Mouse (Mus musculus): Measurements from ENCODE around the gene Omt2b. TPM values are rescaled to one million over a fixed set of nuclear protein-coding genes. Genes with fewer than 3 reads are reported as not detected.
"Not testable (repeated sequence)": the region's sequence is repeated elsewhere in the genome, so short reads cannot be mapped to it uniquely, and the experiment has no call there.

Gene Omt2b
- not detected in 2 replicates for polyA plus RNA-seq (2015; fragmentation: Nextera tagmentation; extraction: Ambion mirVana)

DNA sequence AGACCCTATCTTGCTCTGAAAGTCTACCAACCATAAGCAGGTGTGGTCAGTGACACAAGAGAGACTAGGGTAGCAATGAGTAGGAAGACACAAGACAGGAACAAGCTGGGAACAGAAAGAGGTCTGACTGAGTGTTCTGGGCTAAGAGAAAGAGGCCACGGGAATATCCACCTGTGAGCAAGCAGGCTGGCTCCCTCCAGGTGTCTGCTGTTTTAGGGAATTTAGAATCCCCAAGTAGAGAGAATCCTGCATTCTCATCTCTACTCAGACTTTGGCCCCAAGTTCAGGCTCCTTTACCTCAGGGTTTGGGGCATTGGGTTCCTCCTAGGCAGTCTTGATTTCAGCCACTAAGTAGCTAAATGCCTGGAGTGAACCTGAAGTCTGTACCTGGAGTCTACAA is at the start of gene Omt2b:
TSS of gene Omt2b (plus strand) at position 301 of the 400 bp plus-strand sequence.
- not testable (repeated sequence) for H3K4me3 ChIP-seq (replicated peaks); H3K27ac ChIP-seq; H3K4me2 ChIP-seq (replicated peaks); H3K4me1 ChIP-seq (replicated peaks); ATAC-seq; H3K27me3 ChIP-seq (replicated peaks); H3K9me3 ChIP-seq; H3K9ac ChIP-seq; H3K36me3 ChIP-seq
- WGBS: 74% methylated on average over 1 of the region's 1 CpGs

DNA sequence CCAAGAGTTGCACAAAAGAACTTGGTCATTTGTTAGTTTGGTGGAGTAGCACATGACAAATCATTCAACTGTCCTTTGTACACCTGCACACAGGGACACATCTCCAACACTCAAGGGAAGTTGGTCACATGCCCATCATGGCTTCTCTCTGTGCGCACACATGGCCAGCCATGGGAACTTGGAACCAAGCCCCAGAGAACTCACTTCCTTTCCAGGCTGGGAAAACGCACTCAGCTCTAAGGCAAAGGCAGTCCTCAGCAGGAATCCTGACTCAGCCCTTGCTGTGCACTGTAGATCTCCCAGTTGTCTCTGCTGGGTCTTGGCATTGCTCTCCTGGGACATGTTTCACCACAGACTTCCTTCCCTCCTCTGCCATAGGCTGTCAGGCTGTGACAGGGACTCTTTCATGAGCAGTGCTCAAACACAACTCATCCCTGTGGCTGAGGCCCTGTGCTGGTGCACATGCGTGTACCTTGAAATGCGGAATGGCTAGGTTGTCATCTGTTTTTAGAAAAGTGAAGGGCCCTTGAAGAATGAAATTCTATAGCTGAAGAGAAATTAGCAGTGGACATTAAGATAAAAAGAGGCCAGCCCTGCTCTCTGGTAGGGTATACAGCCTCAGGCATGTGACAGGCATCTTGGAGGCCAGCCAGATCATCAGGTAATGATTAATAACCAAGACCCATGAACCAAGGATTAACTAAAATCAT is 45.2 kb upstream of the Omt2b start:
- WGBS: 70% methylated on average over 4 of the region's 4 CpGs
- not testable (repeated sequence) for H3K36me3 ChIP-seq; H3K9ac ChIP-seq; H3K4me3 ChIP-seq (replicated peaks); H3K27me3 ChIP-seq (replicated peaks); H3K9me3 ChIP-seq; H3K4me2 ChIP-seq (replicated peaks); H3K4me1 ChIP-seq (replicated peaks)
- peak overlapping the region; percentile 44; the same call in 1 of the 2 replicates for H3K27ac ChIP-seq
- ATAC-seq: peak; percentile 99

DNA sequence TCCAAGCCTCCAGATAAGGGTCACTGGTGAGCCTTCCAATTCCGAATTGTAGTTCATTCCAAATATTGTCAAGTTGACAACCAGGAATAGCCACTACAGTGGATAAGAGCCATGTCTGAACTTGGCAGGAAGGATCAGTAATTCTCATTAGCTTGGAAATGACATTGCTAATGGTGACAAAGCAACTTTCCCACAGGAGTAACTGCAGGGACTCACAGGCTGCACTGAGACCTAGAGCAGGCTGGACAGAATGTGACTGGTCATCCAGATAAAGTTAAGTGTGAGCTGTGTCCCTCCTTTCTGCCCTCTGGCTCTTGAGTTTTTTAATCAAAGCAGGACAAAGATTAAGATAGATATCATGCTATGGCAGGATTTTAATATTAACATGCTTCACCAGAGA is 38.3 kb upstream of the Omt2b start:
- H3K36me3 ChIP-seq, H3K27ac ChIP-seq: not testable (repeated sequence)
- 82% methylated on average over 1 of the region's 1 CpGs for WGBS

DNA sequence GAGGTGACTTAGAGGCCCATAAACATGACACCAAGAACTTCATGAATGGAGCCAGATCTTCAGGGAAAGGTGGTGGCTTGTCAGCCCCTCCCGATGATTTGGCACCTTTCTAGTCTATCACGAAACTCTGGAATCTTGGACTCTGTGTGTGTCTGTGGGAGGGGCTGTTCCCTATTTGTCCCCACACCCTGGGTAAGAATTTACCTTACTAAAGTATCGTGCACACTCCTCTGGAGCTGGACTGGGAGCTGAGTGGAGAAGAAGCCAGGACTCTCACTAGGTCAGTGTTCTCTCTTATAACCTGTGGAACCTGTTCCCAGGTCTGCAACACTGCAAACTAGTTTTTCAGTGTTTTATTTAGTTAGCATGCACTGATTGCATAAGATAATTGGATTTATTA is 37.7 kb upstream of the Omt2b start, which contains the start of gene Gm10639:
TSS of gene Gm10639 (plus strand) at position 201 of the 400 bp plus-strand sequence.
- not testable (repeated sequence) for H3K36me3 ChIP-seq; H3K4me1 ChIP-seq (replicated peaks); H3K4me2 ChIP-seq (replicated peaks); H3K4me3 ChIP-seq (replicated peaks); H3K27ac ChIP-seq; H3K9ac ChIP-seq; H3K9me3 ChIP-seq; H3K27me3 ChIP-seq (replicated peaks)
- WGBS: 70% methylated on average over 3 of the region's 3 CpGs
- peak; percentile 93 for ATAC-seq

More for the DNA sequence above, 38.3 kb upstream of the Omt2b start:
- not testable (repeated sequence) for ATAC-seq; H3K4me2 ChIP-seq (replicated peaks); H3K4me3 ChIP-seq (replicated peaks); H3K9ac ChIP-seq; H3K27me3 ChIP-seq (replicated peaks); H3K9me3 ChIP-seq; H3K4me1 ChIP-seq (replicated peaks)

DNA sequence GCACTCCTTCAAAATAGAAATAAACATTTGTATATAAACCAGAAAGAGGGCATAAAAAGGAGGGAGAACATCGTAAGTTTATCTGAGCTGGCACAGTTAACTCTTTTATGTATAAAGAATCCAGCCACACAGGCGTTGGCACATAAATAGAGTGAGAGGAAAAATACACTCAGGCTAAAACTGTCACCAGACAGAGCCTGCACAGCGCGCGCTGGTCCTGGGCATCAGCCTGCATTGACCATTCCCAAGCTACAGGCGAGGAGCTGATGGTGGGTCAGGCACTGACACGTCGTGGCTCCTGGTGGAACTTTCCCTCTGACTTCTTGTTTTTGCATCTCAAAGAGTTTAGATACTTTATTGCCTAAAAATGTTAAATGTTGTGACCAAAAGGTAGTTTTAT is 34.9 kb upstream of the Omt2b start:
- not testable (repeated sequence) for H3K4me1 ChIP-seq (replicated peaks); H3K27me3 ChIP-seq (replicated peaks); H3K9me3 ChIP-seq; H3K4me3 ChIP-seq (replicated peaks); H3K27ac ChIP-seq; H3K9ac ChIP-seq; H3K36me3 ChIP-seq; H3K4me2 ChIP-seq (replicated peaks); ATAC-seq
- WGBS: 70% methylated on average over 8 of the region's 8 CpGs

DNA sequence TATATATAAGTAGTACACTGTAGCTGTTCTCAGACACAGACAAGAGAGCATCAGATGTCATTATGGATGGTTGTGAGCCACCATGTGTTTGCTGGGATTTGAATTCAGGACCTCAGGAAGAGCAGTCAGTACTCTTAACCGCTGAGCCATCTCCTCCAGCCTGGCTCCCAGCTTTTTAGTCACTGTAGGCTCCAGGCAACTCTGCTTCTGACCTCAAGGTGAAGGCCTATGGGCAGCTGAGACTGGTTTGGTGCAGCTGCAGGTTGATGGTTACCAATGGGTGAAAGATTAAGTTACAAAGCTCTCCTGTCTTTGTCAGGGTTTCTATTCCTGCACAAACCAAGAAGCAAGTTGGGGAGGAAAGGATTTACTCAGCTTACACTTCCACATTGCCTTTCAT is 33.7 kb upstream of the Omt2b start:
- H3K9me3 ChIP-seq; H3K9ac ChIP-seq; H3K4me3 ChIP-seq (replicated peaks); H3K27ac ChIP-seq; H3K27me3 ChIP-seq (replicated peaks); H3K4me1 ChIP-seq (replicated peaks); H3K4me2 ChIP-seq (replicated peaks); H3K36me3 ChIP-seq; ATAC-seq: not testable (repeated sequence)
- WGBS: 68% methylated on average over 1 of the region's 1 CpGs

DNA sequence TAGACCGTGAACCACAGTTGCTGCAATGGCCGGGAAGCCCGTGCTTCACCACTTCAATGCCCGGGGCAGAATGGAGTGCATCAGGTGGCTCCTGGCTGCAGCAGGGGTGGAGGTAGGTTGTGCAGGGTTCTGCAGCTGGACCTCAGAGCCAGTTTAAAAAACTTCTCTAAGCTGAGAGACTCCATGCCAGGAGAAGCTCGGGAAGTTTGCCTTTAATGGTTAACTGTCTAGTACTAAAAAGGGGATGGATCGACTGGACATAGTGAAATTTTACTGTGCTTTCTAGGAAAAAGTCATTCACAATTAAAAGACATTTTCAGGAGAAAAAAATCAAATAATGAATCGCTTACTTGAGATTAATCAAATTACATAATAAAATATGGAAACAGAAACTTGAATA is 32.6 kb upstream of the Omt2b start:
- not testable (repeated sequence) for H3K27ac ChIP-seq; ATAC-seq; H3K27me3 ChIP-seq (replicated peaks); H3K9ac ChIP-seq; H3K4me2 ChIP-seq (replicated peaks); H3K4me1 ChIP-seq (replicated peaks); H3K4me3 ChIP-seq (replicated peaks); H3K36me3 ChIP-seq; H3K9me3 ChIP-seq
- 74% methylated on average over 7 of the region's 7 CpGs for WGBS

DNA sequence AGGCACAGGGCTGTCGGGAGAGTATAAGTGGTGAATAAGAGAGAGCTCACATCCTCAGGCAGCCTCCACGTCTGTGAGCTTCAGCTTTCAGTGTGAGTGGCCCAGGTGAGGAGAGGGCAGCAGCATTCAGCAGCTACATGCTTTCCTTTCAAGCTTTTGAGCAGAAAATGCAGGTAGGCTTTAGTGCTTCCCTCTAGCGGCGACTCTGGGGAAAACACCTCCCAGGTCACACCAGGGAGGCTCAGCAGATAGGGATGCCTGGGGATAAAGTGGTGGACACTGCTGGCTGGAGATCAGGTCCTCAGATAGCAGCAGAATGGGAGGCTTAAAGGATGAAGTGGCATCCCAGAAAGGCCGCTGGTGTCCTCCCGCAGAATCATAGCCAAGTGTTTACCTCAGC is 31.3 kb upstream of the Omt2b start:
- peak; percentile 44; the same call in 1 of the 2 replicates for ATAC-seq
- WGBS: 8% methylated on average over 6 of the region's 6 CpGs
- not testable (repeated sequence) for H3K9me3 ChIP-seq; H3K9ac ChIP-seq; H3K4me2 ChIP-seq (replicated peaks); H3K27me3 ChIP-seq (replicated peaks); H3K36me3 ChIP-seq; H3K27ac ChIP-seq; H3K4me1 ChIP-seq (replicated peaks); H3K4me3 ChIP-seq (replicated peaks)

DNA sequence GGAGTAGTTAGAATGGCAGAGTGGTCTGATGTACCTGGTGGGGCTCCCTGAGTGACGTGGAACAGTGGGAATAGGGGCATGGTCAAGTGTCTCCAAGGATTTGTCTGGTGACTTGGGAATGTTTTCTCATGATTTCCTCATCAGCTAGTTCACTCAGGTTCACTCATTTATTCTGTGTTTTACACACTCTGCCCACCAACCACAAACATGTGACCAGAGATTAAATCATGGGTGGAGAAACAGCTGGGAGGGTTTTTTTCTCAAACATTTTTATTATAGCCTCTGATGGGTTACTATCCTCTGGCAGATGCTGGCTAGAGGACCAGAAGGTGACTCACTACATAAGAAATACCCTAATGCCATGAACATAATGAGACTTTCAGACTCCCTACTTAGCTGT is 29.2 kb upstream of the Omt2b start:
- Histone ChIP-seq H3K4me2 (replicated peaks) (no peak overlapping the region), H3K27me3 (replicated peaks) (no peaks in the 10 kb centered on the region), H3K36me3 (no peaks in the 10 kb centered on the region), H3K9ac (no peak overlapping the region), H3K27ac (no peak overlapping the region), H3K4me3 (replicated peaks) (no peak overlapping the region), H3K4me1 (replicated peaks) (no peaks in the 10 kb centered on the region), H3K9me3 (no peaks in the 10 kb centered on the region)
- WGBS: 79% methylated on average over 1 of the region's 1 CpGs
- no peak for ATAC-seq

DNA sequence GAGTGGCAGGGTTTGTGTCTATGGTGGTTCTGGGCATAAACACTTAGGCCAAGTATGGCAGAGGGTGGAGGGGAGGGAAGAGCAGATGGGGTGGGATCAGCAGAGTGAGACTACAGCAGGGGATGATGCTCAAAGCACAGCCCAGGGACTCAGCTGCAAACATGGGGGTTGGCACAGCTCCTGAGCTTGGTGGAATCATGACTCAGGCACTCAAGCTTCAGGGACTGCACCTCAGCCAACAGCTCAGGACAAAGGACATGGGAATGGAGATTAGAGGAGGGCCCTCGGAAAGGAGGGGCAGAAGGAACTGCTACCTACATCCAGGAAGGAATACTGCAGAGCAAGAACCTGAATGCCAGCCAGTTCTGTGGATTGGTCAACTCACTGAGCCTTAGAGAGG is 28.2 kb upstream of the Omt2b start:
- not testable (repeated sequence) for H3K4me2 ChIP-seq (replicated peaks); H3K36me3 ChIP-seq; H3K4me1 ChIP-seq (replicated peaks); H3K4me3 ChIP-seq (replicated peaks); H3K9ac ChIP-seq; H3K27ac ChIP-seq; H3K27me3 ChIP-seq (replicated peaks); H3K9me3 ChIP-seq
- 70% methylated on average over 1 of the region's 1 CpGs for WGBS
- ATAC-seq: peak; percentile 86

DNA sequence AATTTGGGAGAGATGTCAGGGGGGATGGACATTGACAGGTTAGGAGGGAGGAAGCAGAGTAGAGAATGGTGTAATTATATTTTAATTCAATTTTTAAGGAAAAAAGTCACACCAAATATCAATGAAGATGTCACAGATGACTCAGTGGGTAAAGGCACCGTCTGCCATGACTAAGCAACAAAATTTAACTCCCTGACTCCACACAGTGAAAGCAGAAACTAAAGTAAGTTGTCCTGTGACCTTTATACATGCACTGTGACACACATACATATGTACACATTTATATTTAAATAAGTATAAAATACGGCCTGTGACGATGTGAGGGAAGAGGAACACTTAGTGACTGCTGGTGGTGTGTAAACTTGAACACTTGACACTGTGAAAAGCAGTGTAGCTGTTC is 19.3 kb upstream of the Omt2b start:
- ATAC-seq: not testable (repeated sequence)

DNA sequence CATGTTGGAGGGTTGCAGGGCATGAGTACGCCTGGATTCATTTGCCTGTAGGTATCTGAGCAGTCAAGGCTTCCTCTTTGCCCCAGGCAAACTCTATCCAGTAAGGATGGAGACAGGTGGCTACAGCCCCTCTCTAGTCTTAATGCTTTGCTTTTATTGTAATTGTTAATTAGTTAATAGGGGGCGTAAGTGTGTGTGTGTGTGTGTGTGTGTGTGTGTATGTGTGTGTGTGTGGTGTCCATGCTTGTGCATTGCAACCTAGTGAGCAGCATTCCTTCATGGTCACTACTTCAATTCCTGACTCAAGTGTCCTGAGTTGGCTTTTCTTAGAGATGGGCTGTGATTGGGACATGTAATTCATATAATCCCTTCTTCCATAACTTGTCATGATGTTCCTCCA is 12.7 kb upstream of the Omt2b start, which contains the start of gene Omt2a:
TSS of gene Omt2a (minus strand) at position 101 of the 400 bp plus-strand sequence.
- Histone ChIP-seq H3K4me1 (replicated peaks) (no peaks in the 10 kb centered on the region), H3K27me3 (replicated peaks) (no peaks in the 10 kb centered on the region), H3K4me2 (replicated peaks) (no peak within 1 kb of the TSS), H3K9ac (no peak within 1 kb of the TSS), H3K27ac (no peak within 1 kb of the TSS), H3K9me3 (no peaks in the 10 kb centered on the region), H3K36me3 (no peaks in the 10 kb centered on the region), H3K4me3 (replicated peaks) (no peak within 1 kb of the TSS)
- no peak for ATAC-seq
- WGBS: 83% methylated on average over 2 of the region's 2 CpGs

More for the DNA sequence above, 19.3 kb upstream of the Omt2b start:
- WGBS: 79% methylated on average over 3 of the region's 3 CpGs
- H3K27ac ChIP-seq; H3K4me1 ChIP-seq (replicated peaks); H3K9me3 ChIP-seq; H3K4me3 ChIP-seq (replicated peaks); H3K36me3 ChIP-seq; H3K4me2 ChIP-seq (replicated peaks); H3K27me3 ChIP-seq (replicated peaks); H3K9ac ChIP-seq: not testable (repeated sequence)

DNA sequence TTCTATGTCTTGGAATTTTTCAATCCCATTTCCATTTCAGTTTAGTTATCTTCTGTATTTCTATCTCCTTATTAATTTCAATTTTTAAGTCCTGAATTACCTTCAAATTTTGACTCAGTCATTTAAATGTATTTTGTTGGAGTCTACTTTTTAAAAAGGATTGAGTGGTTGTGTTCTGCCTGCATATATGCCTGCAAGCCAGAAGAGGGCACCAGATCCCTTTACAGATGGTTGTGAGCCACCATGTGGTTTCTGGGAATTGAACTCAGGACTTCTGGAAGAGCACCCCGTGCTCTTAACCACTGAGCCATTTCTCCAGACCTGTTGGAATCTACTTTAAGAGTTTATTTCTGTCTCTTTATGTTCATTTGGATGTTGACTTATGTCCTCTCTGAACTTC is 7.9 kb upstream of the Omt2b start:
- no peaks in the 10 kb centered on the region for H3K9me3 ChIP-seq
- H3K4me1 ChIP-seq (replicated peaks): no peaks in the 10 kb centered on the region
- H3K27me3 ChIP-seq (replicated peaks): no peaks in the 10 kb centered on the region
- no peak overlapping the region for H3K27ac ChIP-seq
- H3K9ac ChIP-seq: no peak overlapping the region
- no peaks in the 10 kb centered on the region for H3K36me3 ChIP-seq
- 46% methylated on average over 1 of the region's 1 CpGs for WGBS
- no peak overlapping the region for H3K4me2 ChIP-seq (replicated peaks)
- H3K4me3 ChIP-seq (replicated peaks): no peak overlapping the region
- ATAC-seq: no peak

All from intestine, embryonic 15.5 days (tissue).